Mouse (Mus musculus): Measurements from ENCODE around the gene Lipc. TPM values are rescaled to one million over a fixed set of nuclear protein-coding genes. Genes with fewer than 3 reads are reported as not detected.

Lipc gene
- total RNA-seq, 4 experiments from 2014 or later: 0.22 to 0.25 TPM; not detected in 2

Small RNAs within 50 kb of the gene (microRNA-seq; reads per million reads assigned to microRNA genes)
- 0 reads per million in 2 experiments for gene Gm25149

Other genes starting within 250 kb of the Lipc start
- 1 to 10 TPM; 2.1 to 3.6 (median 2.7) TPM for gene Aqp9, start 216.5 kb upstream of the Lipc start, total RNA-seq (2022)

Data from left cerebral cortex, adult 8-10 months (tissue).